Mouse (Mus musculus) kidney, embryonic 15.5 days (tissue): Measurements from ENCODE around the gene Hypk. TPM values are rescaled to one million over a fixed set of nuclear protein-coding genes. Genes with fewer than 3 reads are reported as not detected.
"Not testable (repeated sequence)": the region's sequence is repeated elsewhere in the genome, so short reads cannot be mapped to it uniquely, and the experiment has no call there.

Experiments used
- ATAC-seq: fragments of 200-750 bp; cut with Nextera tagmentation; replicated peaks from 2 replicates; pipeline ENCODE4 v1.8.0; 2017; ENCODE audit warnings: moderate TSS enrichment; ENCODE audit not compliant: low FRiP score
- H3K27ac ChIP-seq: fragments of 300-500 bp; sonication (generic); 2 replicates; pipeline ENCODE4 v1.5.1; 2015; ENCODE audit warnings: mild to moderate bottlenecking, inconsistent platforms
- H3K27me3 ChIP-seq: fragments of 300-500 bp; sonication (generic); 2 replicates; pipeline ENCODE4 v1.6.1; 2015; ENCODE audit warnings: inconsistent platforms
- H3K36me3 ChIP-seq: fragments of 300-500 bp; sonication (generic); 2 replicates; pipeline ENCODE4 v1.6.1; 2015; ENCODE audit warnings: inconsistent platforms
- H3K4me1 ChIP-seq: fragments of 300-500 bp; sonication (generic); 2 replicates; pipeline ENCODE4 v1.6.1; 2015; ENCODE audit warnings: inconsistent platforms
- H3K4me2 ChIP-seq: fragments of 300-500 bp; sonication (generic); 2 replicates; pipeline ENCODE4 v1.6.1; 2015; ENCODE audit warnings: moderate library complexity, mild to moderate bottlenecking, inconsistent platforms
- H3K4me3 ChIP-seq: fragments of 300-500 bp; sonication (generic); replicated peaks from 2 replicates; pipeline ENCODE4 v1.5.1; 2015; ENCODE audit warnings: mild to moderate bottlenecking, inconsistent platforms
- H3K9ac ChIP-seq: fragments of 300-500 bp; sonication (generic); 2 replicates; pipeline ENCODE4 v1.6.1; 2015; ENCODE audit warnings: mild to moderate bottlenecking, inconsistent platforms
- H3K9me3 ChIP-seq: fragments of 300-500 bp; sonication (generic); replicated peaks from 2 replicates; pipeline ENCODE4 v1.6.1; 2016; ENCODE audit warnings: inconsistent platforms
- WGBS: fragments of 180-500 bp; shearing (Covaris S2); methylation state at CpG from one replicate; pipeline ENCODE4 v1.1.7; 2015; ENCODE audit warnings: mixed read lengths; 5-methylcytosine and 5-hydroxymethylcytosine counted together
- polyA plus RNA-seq: library from polyadenylated mRNA; unstranded; fragments of >200 nt; fragmentation: Nextera tagmentation; extraction: Ambion mirVana; gene quantifications from 2 replicates; pipeline ENCODE4 v1.2.1, GENCODE M21; 2015

Gene Hypk
- polyA plus RNA-seq, 1 experiment from 2014 or later = 120 TPM

DNA sequence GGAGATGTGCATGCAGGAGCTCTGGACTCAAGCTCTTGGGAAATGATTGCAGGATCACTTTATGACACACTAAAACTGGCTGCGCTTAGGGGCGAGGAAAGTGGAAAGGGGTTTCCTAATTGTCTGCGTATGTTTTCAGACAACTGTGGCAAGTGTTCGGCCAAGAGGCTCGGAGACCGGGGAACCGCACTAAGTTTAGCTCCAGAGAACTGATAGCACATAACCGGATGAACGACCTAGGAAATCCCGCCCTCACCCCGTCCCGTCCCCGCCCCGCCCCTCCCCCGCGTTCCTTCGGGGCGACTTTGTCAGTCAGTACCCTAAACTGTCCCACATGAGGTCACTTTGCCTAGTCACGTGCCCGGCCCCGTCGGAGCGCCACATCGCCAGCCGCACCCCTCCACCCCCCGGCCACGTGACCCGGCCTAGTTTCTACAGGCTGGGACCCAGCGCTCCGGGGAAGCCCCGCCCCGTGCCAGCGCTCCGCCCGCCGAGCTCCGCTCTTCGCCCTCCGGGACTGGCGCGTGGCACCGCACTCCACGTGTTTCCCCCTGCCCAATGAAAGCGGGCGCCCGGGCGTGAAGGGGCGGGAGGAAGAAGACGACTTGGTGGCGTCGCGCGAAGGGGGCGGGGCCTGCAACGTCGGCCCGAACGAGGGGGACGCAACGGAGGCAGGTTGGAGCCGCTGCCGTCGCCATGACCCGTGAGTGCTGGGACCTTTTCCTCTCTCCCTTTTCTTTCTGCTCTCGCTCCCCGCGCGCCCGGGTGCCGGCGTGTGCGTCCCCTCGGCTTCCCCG, 4.2 kb upstream of the Hypk start, which contains the start of gene Serf2:
Serf2 (plus strand) TSS at position 457 of the 797 bp plus-strand sequence.
- peaks cover 29% of the 10 kb centered on the region for H3K36me3 ChIP-seq
- H3K27ac ChIP-seq = peak within 1 kb of the TSS; percentile 98
- H3K9me3 ChIP-seq = no peaks in the 10 kb centered on the region
- peak within 1 kb of the TSS; percentile 85 for H3K4me2 ChIP-seq
- 2% methylated on average over 63 of the region's 74 CpGs for WGBS
- ATAC-seq = peak; percentile 99
- H3K9ac ChIP-seq = peak within 1 kb of the TSS; percentile 99
- peaks cover 27% of the 10 kb centered on the region for H3K4me1 ChIP-seq
- H3K4me3 ChIP-seq = peak within 1 kb of the TSS; percentile 100
- H3K27me3 ChIP-seq = no peaks in the 10 kb centered on the region

DNA sequence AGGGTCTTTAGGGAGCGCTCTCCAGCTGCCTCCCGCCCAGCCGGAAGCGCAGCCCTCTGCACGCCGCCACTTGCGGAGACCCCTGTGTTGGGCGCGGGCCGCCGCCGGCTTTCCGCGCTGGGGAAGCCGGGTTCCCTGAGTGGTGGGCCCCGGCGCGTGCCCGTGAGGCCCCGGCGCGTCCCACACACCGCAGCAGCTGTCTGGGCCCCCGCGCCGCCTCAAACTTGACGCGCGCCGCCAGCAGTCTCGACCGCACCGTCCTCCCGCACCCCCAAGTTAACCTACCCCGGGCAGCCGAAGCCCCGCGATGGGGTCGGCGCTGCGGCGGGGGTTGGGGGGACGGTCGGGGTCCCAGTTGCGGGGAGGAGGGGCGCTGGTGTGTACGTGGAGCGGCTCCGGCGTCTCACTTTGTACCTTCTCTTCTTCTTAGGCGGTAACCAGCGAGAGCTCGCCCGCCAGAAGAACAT, 3.5 kb upstream of the Hypk start:
- under 1% methylated on average over 54 of the region's 54 CpGs for WGBS
- Histone ChIP-seq H3K36me3 (peaks cover 35% of the 10 kb centered on the region), H3K4me3 (peak overlapping the region; percentile 100), H3K9ac (peak overlapping the region; percentile 99), H3K27me3 (no peaks in the 10 kb centered on the region), H3K4me1 (peaks cover 27% of the 10 kb centered on the region), H3K4me2 (peak overlapping the region; percentile 85), H3K9me3 (no peaks in the 10 kb centered on the region), H3K27ac (peak overlapping the region; percentile 98)
- ATAC-seq = peak; percentile 65

DNA sequence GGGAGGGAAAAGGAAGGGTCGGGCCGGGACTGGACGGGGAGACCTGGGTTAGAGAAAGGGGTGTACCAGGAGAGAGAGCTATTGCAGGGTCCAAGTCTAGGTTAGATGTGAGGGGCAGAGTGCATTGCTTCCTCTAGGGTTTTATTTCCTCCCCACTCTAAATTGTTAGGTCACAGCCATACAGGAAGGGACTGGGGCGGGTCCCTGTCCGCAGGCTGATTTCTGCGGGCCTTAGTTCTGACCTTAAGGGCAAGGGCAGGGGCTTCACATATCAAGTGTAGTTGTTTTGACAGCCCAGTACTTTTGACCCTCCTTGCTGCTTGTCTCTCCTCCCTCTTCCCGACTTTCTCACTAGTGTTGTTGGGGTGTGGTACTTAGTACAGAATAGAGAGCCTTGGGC, 3.0 kb upstream of the Hypk start:
- Histone ChIP-seq H3K9ac (peak overlapping the region; percentile 99), H3K4me3 (peak overlapping the region; percentile 100), H3K36me3 (peaks cover 40% of the 10 kb centered on the region), H3K27ac (peak overlapping the region; percentile 98), H3K4me2 (peak overlapping the region; percentile 85), H3K9me3 (no peaks in the 10 kb centered on the region), H3K27me3 (no peaks in the 10 kb centered on the region), H3K4me1 (peaks cover 27% of the 10 kb centered on the region)
- WGBS = 0% methylated on average over 7 of the region's 7 CpGs
- no peak for ATAC-seq

DNA sequence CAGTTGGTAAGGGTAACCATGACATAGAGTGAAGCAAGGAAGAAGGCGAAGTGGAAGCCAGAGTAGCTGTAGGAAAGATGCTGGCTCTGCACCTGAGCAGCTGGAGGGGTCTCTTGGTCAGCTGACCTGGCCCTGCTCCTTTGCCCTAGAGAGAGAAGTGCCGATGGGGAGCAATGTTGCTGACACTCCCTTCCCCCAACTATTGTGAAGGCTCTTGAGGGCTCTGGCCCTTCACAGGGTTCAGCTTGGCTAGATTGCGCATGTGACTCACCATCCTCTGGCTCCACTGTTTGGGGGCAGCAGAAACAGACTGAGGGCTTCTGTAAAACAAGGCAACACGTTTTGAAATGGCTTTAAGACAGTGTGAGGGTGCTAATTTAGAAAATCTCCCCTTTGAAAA, 729 bp upstream of the Hypk start:
- no peak overlapping the region for H3K9ac ChIP-seq
- no peak overlapping the region for H3K27ac ChIP-seq
- H3K36me3 ChIP-seq = peaks cover 42% of the 10 kb centered on the region
- no peaks in the 10 kb centered on the region for H3K9me3 ChIP-seq
- WGBS = 83% methylated on average over 4 of the region's 4 CpGs
- ATAC-seq = no peak
- H3K4me2 ChIP-seq = no peak overlapping the region
- no peak overlapping the region for H3K4me3 ChIP-seq
- H3K4me1 ChIP-seq = peaks cover 33% of the 10 kb centered on the region
- no peaks in the 10 kb centered on the region for H3K27me3 ChIP-seq

DNA sequence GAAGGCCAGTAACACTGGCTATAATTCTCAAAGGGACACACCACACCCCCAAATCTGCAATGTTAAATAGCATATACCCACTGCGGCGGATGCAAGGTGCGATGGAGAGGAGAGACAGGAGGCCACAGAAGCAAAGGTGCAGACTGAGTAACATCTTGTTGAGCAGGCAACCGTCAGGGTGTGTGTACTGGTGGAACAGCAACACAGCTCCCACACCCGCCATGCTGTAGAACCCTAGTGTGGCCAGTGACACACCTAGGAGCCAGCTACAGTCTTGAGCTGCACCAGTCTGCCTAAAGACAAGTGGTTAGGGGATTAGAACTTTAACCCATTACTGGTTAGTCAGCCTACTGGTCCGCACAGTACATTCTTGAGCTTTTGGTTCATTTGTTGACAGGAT, 827 bp downstream of the Hypk start:
- Histone ChIP-seq H3K4me1 (peaks cover 31% of the 10 kb centered on the region), H3K4me2 (no peak overlapping the region), H3K4me3 (no peak overlapping the region), H3K27ac (no peak overlapping the region), H3K36me3 (peaks cover 49% of the 10 kb centered on the region), H3K9me3 (no peaks in the 10 kb centered on the region), H3K9ac (no peak overlapping the region), H3K27me3 (no peaks in the 10 kb centered on the region)
- no peak for ATAC-seq
- 89% methylated on average over 6 of the region's 6 CpGs for WGBS

DNA sequence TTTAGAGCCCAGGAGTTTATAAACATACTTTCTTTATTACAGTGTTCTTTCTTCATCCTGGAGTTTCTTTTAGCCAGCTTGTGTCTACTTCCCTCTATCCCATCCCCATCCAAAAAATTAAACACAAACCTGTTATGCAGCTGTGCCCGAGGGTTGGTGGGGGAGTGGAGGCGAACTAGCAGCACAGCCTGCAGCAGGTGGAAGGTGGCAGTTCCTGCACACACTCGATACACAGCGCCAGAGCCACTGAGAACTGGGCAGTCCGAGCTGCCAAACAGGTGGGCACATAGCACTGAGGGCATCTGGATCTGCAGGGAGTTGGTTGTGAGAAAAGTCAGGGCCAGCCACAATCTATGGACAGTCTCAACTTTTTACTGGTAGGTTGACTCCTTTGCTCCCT, 2.4 kb downstream of the Hypk start:
- H3K27ac ChIP-seq = no peak overlapping the region
- no peak overlapping the region for H3K9ac ChIP-seq
- peaks cover 26% of the 10 kb centered on the region for H3K4me1 ChIP-seq
- H3K4me2 ChIP-seq = no peak overlapping the region
- no peak for ATAC-seq
- H3K9me3 ChIP-seq = no peaks in the 10 kb centered on the region
- no peaks in the 10 kb centered on the region for H3K27me3 ChIP-seq
- H3K4me3 ChIP-seq = no peak overlapping the region
- H3K36me3 ChIP-seq = peaks cover 63% of the 10 kb centered on the region
- 83% methylated on average over 5 of the region's 5 CpGs for WGBS

DNA sequence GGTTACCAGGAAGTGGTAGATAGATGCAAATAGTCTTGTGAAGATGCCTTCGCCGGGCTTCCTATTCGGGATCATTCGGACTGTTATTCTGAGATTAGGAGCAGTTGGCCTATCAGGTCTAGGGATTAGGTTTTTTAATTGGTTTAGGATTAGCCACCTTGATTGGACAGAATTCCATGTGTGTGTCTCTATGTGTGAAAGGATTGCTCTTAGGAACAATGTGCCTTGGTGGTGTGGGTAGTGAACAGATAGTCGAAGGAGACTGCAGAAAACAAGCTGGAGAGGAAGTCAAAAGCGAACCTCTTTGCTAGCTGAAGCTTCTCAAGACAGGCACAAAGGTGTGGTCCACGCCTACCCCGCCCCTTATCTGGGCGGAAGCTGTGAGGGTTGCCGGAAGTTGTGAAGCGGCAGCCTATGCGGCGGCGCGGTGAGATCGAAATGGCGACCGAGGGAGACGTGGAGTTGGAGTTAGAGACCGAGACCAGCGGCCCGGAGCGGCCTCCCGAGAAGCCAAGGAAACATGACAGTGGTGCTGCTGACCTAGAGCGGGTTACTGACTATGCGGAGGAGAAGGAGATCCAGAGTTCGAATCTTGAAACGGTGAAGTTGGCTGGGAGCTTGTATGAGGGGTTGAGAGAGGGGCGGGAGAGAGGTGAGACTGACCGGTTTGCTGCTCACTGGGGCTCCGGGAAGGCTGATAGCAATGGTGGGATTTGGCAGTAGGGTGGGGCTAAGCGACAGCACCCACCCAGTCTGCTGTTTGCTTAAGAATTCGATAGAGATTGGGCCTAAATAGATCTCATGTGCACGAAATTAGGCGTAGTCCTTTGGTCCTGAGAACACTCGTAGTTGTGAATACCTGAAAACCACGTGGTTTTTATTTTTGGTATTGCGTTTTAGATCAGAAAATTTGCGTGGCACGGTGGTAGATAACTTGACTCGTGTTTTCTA, 3.9 kb downstream of the Hypk start, which contains the start of gene Serinc4:
Serinc4 (minus strand) TSS at position 90 of the 951 bp plus-strand sequence.
- peak within 1 kb of the TSS; percentile 62 for H3K4me2 ChIP-seq
- 5% methylated on average over 41 of the region's 41 CpGs for WGBS

DNA sequence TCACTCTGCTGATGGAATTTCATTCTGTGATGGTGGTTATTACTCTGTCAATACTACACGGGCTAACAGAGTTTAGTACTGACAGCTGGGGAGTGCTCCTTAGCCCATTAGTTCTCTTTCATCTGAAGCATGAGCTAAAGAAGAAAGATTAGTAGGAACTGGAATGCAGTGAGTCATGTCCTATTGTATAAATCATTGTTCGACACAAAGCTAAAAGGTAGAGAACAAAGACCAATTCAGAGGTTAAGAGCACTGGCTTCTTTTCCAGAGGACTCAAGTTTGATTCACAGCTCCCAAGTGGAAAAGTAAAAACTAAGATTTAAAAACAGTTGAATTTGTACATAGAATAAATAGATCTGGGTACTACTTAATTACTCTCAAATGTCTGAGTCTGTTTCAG, 7.0 kb downstream of the Hypk start:
- H3K4me2 ChIP-seq = no peak overlapping the region
- H3K27me3 ChIP-seq = no peaks in the 10 kb centered on the region
- H3K9ac ChIP-seq = no peak overlapping the region
- H3K9me3 ChIP-seq = no peaks in the 10 kb centered on the region
- H3K27ac ChIP-seq = no peak overlapping the region
- H3K4me3 ChIP-seq = no peak overlapping the region
- WGBS = 43% methylated on average over 2 of the region's 2 CpGs
- ATAC-seq = no peak
- H3K36me3 ChIP-seq = peaks cover 30% of the 10 kb centered on the region
- H3K4me1 ChIP-seq = peaks cover 12% of the 10 kb centered on the region

More for the DNA sequence above, 3.9 kb downstream of the Hypk start, which contains the start of gene Serinc4:
- Histone ChIP-seq H3K9ac (peak within 1 kb of the TSS; percentile 69), H3K4me1 (peaks cover 17% of the 10 kb centered on the region), H3K4me3 (peak within 1 kb of the TSS; percentile 83), H3K36me3 (peaks cover 61% of the 10 kb centered on the region), H3K27me3 (no peaks in the 10 kb centered on the region), H3K9me3 (no peaks in the 10 kb centered on the region), H3K27ac (peak within 1 kb of the TSS; percentile 88)
- peak; percentile 95 for ATAC-seq

DNA sequence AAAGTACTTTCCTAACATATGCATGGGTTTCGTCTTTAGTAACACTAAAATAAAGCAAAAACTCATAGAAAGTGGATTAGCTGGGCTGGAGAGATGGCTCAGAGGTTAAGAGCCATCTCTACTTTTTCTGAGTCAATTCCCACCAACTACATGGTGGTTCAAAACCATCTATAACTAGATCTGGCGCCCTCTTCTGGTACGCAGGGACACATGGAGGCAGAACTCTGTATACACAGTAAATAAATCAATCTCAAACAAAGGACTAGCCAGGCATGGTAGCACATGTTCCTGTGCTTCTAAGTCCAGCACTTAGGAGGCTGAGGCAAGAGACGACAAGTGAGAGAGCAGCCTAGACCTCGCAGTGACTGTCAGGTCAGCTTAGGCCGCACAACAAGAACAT, 15.9 kb downstream of the Hypk start:
- not testable (repeated sequence) for H3K4me3 ChIP-seq, H3K36me3 ChIP-seq, H3K27me3 ChIP-seq, H3K9me3 ChIP-seq, H3K27ac ChIP-seq, H3K4me2 ChIP-seq, ATAC-seq, H3K4me1 ChIP-seq, H3K9ac ChIP-seq
- 66% methylated on average over 3 of the region's 6 CpGs for WGBS

DNA sequence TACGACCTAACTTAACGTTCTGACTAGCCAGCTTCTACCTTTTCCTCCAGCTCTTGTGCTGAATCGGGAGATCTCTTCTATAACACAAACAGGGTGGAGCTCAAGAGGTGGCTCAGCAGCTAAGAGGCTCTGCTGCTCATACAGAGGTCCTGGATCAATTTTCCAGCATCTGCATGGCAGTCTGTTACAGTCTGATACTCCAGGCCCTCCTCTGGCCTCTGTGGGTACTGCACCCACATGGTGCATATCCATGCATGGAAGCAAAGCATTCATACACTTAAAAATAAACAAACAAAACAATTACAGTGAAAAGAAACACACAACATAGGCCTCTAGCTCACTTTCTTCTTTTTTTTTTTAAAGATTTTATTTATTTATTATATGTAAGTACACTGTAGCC, 19.7 kb downstream of the Hypk start:
- ATAC-seq, H3K4me1 ChIP-seq, H3K27me3 ChIP-seq, H3K36me3 ChIP-seq, H3K9me3 ChIP-seq, H3K9ac ChIP-seq, H3K27ac ChIP-seq: not testable (repeated sequence)
- Histone ChIP-seq H3K4me2 (peak overlapping the region; percentile 70), H3K4me3 (peak overlapping the region; percentile 70)
- WGBS = 91% methylated on average over 3 of the region's 3 CpGs

DNA sequence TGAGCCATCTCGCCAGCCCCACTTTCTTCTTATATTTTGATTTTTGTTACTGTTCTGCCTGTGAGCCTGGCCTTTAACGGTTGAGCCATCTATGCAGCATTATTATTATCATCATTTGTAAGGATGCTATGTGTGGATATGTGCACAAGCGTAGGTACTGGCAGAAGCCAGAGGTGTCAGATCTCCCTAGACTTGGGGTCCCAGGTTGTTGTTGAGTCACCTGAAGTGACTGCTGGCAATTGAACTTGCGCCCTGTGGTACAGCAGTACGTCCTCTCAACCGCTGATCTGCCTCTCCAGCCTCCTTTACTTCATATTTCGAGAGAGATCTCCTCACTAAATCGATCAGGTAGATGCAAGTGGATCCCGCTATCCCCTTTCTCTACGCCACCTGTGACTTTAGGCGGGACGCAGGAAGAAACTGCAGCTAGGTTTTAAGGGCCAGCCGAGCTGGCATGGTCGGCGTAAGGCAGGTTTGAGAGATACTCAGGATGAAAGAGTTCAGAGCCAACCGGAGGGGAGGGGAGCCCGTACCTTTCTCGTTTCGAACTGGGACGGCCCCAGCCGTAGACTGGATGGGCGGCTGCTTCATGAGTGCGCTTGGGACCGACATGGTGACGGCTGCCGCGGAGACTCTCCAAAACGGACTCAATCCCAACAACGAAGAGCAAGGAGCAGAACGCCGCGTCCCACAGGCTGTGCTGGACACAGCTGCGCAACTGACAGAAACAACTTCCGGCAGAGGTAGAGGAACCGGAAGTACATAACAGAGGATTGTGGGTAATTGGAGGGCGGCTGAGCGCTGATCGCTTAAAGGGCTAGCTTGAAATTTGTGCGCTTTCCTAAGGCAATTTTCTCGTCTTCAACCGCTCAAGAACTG, 20.4 kb downstream of the Hypk start, which contains the start of gene Mfap1b:
Mfap1b (minus strand) TSS at position 767 of the 879 bp plus-strand sequence.
- H3K4me1 ChIP-seq, H3K27me3 ChIP-seq, H3K36me3 ChIP-seq, H3K9me3 ChIP-seq: not testable (repeated sequence)
- peak; percentile 91 for ATAC-seq
- WGBS = 7% methylated on average over 39 of the region's 41 CpGs
- Histone ChIP-seq H3K27ac (peak within 1 kb of the TSS; percentile 75; the same call in 1 of the 2 replicates), H3K4me2 (peak within 1 kb of the TSS; percentile 70), H3K9ac (peak within 1 kb of the TSS; percentile 60), H3K4me3 (peak within 1 kb of the TSS; percentile 70)
